Mouse (Mus musculus) thymus, adult 2 months (tissue): ENCODE measurements around the gene Itga5.

Source experiments
- CTCF ChIP-seq: fragments of 200-500 bp; IDR thresholded peaks from 2 replicates; pipeline ENCODE4 v1.5.1; 2012; ENCODE audit warnings: mild to moderate bottlenecking, control low read depth, low read length, moderate library complexity, borderline replicate concordance; ENCODE audit not compliant: control insufficient read depth, poor library complexity, insufficient read depth; ENCODE audit errors: extremely low read depth
- POLR2A ChIP-seq: fragments of 200-500 bp; IDR thresholded peaks from 2 replicates; pipeline ENCODE4 v1.6.1; 2012; ENCODE audit warnings: mild to moderate bottlenecking, low read length, control low read depth, moderate library complexity; ENCODE audit not compliant: control insufficient read depth, poor library complexity, insufficient read depth; ENCODE audit errors: extremely low read depth

DNA sequence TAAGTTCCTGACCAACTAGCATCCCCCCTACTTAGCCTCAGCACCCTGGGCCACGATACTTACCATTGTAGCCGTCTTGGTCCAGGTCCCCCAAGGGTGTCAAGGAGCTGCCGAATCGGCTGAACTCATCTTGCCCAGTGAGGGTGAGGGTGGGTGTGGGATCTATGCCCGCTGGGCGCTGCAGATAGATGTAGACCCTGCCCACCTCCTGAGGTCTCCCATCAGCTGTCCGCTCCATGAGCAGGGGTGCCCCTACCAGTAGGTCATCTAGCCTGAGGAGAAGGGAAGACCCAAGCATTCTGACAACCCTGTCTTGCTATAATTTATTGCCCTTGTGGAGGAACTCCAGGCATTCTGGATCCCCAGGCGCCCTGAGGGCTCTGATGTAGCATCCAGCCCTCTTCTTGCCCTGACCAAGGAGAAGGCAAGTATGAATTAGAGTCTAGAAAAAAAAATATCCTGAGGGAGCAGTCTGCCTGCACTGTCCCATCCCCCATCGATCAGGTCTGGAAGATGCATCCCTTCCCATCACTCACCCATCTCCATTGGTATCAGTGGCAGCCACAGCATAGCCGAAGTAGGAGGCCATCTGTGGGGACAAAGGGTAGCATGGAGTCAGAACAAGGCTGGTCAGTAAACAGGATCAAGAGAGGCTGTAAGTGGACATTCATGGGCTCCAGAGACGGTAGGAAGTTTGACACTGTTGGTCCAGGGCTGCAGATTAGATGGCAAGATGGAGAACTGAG lies 12.9 kb downstream of the Itga5 start:
- TF ChIP-seq CTCF (no peak), POLR2A (no peak)
